Comparison of ENCODE assay signal across 7 mouse cellular contexts in genomic region chr9:48161505-48162192, GRCm38 (mm10). TPM values are rescaled to one million over a fixed set of nuclear protein-coding genes. Genes with fewer than 3 reads are reported as not detected.
DNase-seq lines count a peak whose midpoint lies in the region; ATAC-seq lines count a peak whose summit lies in the region.

Nxpe4 (plus strand) TSS chr9:48162023.

- WGBS in intestine, embryonic 15.5 days: 28% methylated on average over 12 of the region's 12 CpGs

- no peaks in the 10 kb centered on the region for H3K27me3 ChIP-seq in intestine, embryonic 15.5 days (replicated peaks)

- peak within 1 kb of the TSS; percentile 41 for H3K4me3 ChIP-seq in intestine, embryonic 15.5 days (replicated peaks)

- ATAC-seq in intestine, embryonic 15.5 days: peak; percentile 78; the same call in 1 of the 2 replicates
- ATAC-seq in megakaryocyte, adult 5-6 weeks (ENCODE audit: poor library complexity, severe bottlenecking): no peak

- peak within 1 kb of the TSS; percentile 8; the same call in 1 of the 2 replicates for H3K9ac ChIP-seq in intestine, embryonic 15.5 days

- intact Hi-C loops in left cerebral cortex, postnatal 10 days (cut with DNase I): no loop called here

- peak within 1 kb of the TSS; percentile 56 for H3K4me2 ChIP-seq in intestine, embryonic 15.5 days (replicated peaks)

- DNase-seq in adrenal gland, postnatal 25 days: peak; percentile 46
- DNase-seq in embryo, embryonic 10.5 days (ENCODE audit: low spot score): peak; percentile 96
- peak; percentile 57 for DNase-seq in gastrocnemius, postnatal 10 days
- peak; percentile 85 to 91 for DNase-seq in left cerebral cortex, postnatal 10 days (ENCODE audit: extremely low spot score in 1 of 2, low spot score in 2 of 2)
- peak; percentile 79 for DNase-seq in right cerebral cortex, postnatal 14 days

- H3K9me3 ChIP-seq in intestine, embryonic 15.5 days: no peaks in the 10 kb centered on the region

- H3K4me1 ChIP-seq in intestine, embryonic 15.5 days (replicated peaks): 0 out of 2 replicates have a peak, but pooled peaks cover 2% of the 10 kb centered on the region

- H3K36me3 ChIP-seq in intestine, embryonic 15.5 days: no peaks in the 10 kb centered on the region

- H3K27ac ChIP-seq in intestine, embryonic 15.5 days: no peak within 1 kb of the TSS

RNA-seq across cellular contexts. Expression of gene Nxpe4, which starts in this region (rescaled TPM):
- total RNA-seq in adrenal gland, postnatal 25 days (2021): 2.9 and 5.9 TPM in 2 replicates
- total RNA-seq in gastrocnemius, postnatal 10 days (2021): 1 to 10 TPM; 7.4 to 9.8 TPM
- polyA plus RNA-seq in intestine, embryonic 15.5 days (2015; fragmentation: Nextera tagmentation; extraction: Ambion mirVana): 4.7 and 4.8 TPM in 2 replicates
- 10 to 100 TPM in 1 of 2 experiments, 1 to 10 TPM in 1; 9.9 to 12.2 TPM for total RNA-seq in left cerebral cortex, postnatal 10 days (2021)
- 34.2 and 39.4 TPM in 2 replicates for total RNA-seq in megakaryocyte, adult 5-6 weeks (2015)
- 27.8 and 30.9 TPM in 2 replicates for total RNA-seq in megakaryocyte, adult 5-6 weeks (2017)

Comparison
In these comparisons a context has a peak if more than half of its experiments do, and no peak if none do; other contexts are left out.
1. DNase-seq: peak in every context shown above with its lines; median percentile 96 in embryo, embryonic 10.5 days; 88 in left cerebral cortex, postnatal 10 days; 79 in right cerebral cortex, postnatal 14 days; 57 in gastrocnemius, postnatal 10 days; 46 in adrenal gland, postnatal 25 days.